Mouse (Mus musculus) activated CD4-positive, CD25-positive, alpha-beta regulatory T cell, adult 4 months (primary cell): Measurements from ENCODE around the gene Vash2. TPM values are rescaled to one million over a fixed set of nuclear protein-coding genes. Genes with fewer than 3 reads are reported as not detected.
A peak's percentile ranks its signal among the peaks of the same experiment; 100 is the strongest.
"Not testable (repeated sequence)": the region's sequence is repeated elsewhere in the genome, so short reads cannot be mapped to it uniquely, and the experiment has no call there.

Experiments used
- ATAC-seq: one replicate; pipeline ENCODE4 v1.8.0; 2017
- polyA plus RNA-seq, 2 experiments: library from polyadenylated mRNA; unstranded; fragments of 100-300 nt; shearing (Covaris generic); gene quantifications; one replicate each; pipeline ENCODE4 v1.2.1; 2017

The Vash2 gene
- under 1 TPM; 0.15 to 0.30 TPM for polyA plus RNA-seq

DNA sequence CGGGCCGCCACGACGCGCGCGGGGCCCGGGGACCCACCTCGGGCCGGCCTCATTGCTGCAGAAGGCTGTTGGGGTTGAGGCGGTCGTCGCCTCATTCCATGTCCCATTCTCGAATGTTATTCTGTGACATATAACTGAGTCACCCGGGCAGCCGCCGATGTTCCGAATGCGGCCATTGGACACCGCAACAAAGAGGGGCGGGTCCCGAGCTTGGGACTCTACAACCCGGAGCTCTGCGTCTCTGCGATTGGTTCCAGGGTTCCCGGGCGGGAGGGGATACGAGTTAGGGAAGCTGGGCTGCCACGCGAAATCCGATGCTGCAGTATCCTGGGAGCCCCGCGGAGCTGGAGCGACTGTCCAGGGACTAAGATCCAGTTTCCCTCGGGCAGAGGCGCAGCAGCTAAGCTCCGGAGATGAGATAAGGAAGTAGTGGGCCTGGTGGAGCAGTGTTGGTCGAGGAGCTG, at the start of gene Vash2:
TSS of gene Vash2 (minus strand) at position 197 of the 464 bp plus-strand sequence.
- no peak for ATAC-seq

- peak; percentile 93 for ATAC-seq
These were observed 47.1 kb upstream of the Vash2 start, which contains the start of gene Flvcr1 for GRCm38 (mm10) chr1:191026021-191026713. Gene Flvcr1 (minus strand): TSS chr1:191026158.

- peak; percentile 9 for ATAC-seq
These were observed 46.2 kb upstream of the Vash2 start for GRCm38 (mm10) chr1:191025016-191026012.

DNA sequence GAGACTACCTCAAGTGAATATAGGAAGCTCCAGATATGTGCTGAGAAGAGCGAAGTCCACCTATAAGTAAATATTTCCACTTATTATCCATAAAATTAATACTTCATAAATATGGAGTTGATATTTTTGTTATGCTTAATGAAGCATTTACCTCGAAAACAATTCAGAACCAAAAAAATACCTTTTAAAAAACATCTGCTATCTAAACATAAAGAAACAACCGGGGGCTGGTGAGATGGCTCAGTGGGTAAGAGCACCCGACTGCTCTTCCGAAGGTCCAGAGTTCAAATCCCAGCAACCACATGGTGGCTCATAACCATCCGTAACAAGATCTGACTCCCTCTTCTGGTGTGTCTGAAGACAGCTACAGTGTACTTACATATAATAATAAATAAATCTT, 44.7 kb upstream of the Vash2 start:
- ATAC-seq, result not testable (repeated sequence)

- ATAC-seq, result no peak
These were observed 44.0 kb upstream of the Vash2 start for GRCm38 (mm10) chr1:191023140-191023539.

- ATAC-seq, result no peak
These were observed 41.9 kb upstream of the Vash2 start for GRCm38 (mm10) chr1:191021016-191021415.

GRCm38 (mm10) chr1:191020217-191020924, 41.3 kb upstream of the Vash2 start:
- no peak for ATAC-seq

DNA sequence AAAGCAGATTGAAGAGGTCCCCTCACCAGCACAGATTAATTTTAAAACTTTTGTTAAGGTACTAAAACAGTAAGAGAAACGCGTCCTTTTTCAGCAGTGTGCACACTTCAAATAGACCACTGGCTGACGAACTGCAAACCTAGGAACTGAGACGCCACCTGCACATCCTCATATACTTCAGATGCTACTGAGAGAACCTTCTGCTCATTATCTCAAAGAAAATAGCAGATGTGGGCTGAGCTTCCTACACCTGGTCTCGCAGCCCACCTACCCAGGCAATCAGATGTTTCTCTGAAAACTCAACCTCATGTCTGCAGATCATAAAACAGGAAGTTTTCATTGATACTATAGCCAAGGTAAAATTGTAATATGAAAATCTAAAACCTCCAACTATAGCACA, 40.7 kb upstream of the Vash2 start:
- no peak for ATAC-seq

- ATAC-seq, result no peak
These were observed 35.2 kb upstream of the Vash2 start for GRCm38 (mm10) chr1:191014271-191014670.

- no peak for ATAC-seq
These were observed 29.6 kb upstream of the Vash2 start for GRCm38 (mm10) chr1:191008707-191009106.

- no peak for ATAC-seq
These were observed 23.1 kb upstream of the Vash2 start for GRCm38 (mm10) chr1:191002201-191002600.

- ATAC-seq, result no peak
These were observed 21.6 kb upstream of the Vash2 start for GRCm38 (mm10) chr1:191000686-191001085.

DNA sequence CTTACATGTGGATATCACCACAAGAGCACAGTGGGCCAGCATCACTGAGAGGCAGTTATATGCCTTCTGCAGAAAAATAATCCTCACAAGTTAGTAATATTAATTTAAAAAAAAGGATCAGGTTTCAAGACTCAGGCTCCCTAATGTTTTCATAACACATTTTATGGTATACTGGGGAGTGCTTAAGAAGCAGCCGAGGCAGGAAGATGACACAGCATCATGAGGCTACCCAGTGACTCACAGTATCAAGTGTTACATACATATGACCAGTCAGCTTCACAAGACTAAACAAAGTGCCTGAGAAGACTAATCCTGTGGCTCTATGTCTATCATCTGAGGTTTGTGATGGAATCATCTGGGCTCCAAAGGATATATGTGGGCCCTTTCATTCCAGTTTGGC, 18.9 kb upstream of the Vash2 start:
- ATAC-seq, result no peak

DNA sequence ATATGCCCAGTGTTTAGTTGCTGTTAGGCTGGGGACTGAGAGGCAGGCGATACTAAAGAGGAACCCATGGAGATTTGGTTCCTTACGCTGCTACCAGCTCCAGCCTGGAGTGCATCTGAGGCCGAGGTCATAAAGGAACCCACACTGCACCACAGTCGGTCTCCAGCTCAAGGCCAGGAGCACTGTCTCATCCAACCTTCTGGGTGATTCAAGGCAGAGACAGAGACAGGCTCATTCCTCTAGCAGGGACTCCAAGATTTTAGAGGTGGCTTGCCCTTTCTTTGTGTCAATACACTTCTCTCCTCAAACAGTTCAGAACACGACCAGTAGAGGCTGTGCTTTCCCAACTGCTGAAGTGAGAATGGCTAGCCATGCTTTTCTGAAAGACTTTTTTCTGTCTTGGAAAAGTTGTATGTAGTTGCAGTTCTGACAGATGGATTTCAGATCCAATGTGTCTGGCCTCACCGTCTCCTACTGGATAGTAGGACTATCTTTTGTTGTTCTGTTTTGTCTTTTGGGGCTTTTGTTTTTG, 17.3 kb upstream of the Vash2 start:
- no peak for ATAC-seq

DNA sequence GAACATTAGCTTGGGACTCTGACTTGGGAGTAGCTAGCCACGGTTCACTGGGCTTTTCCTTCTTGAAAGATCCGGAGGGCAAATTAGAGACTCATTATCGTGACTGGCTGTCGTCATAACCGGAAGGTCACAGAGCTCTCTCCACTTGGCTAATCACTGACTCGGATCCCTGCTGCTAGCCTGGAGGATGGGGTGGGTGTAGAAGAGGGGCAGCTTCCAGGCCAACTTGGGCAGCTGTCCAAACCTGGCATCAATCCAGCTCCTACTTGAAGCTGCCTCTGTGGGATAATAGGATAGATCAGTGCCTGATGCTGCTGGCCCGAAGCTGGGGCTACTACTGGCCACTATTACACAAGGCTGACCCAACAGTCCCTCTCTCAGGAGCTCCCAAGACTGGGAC, 16.5 kb upstream of the Vash2 start:
- ATAC-seq, result no peak

DNA sequence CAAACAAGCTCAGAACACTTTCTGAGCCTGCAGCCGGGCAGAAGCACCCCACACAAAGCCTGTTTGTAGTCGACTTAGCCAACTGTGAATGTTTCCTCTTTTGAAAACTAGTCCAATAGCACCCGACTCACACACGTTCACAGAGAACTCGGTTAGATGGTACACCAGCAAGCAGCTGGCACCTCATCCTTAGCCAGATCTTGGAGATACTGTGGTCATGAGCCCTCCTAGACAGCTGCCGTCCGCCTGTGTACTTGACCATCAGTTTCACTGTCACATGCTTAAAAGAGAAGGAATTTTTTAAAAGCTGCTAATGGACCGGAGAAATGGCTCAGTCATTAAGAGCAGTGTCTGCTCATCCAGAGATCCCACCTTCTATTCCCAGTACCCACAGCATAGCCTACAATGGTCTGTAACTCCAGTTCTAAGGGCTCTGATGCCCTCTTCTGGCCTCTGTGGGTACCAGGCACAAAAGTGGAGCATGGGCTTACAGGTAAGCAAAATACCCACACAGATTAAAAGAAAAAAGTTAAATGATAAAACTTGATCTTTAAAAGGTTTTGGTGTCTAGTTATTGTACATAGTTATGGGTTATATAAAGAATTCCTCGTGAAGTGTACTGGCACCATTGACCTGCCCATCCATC, 10.5 kb upstream of the Vash2 start:
- no peak for ATAC-seq

- no peak for ATAC-seq
These were observed 2.3 kb upstream of the Vash2 start for GRCm38 (mm10) chr1:190981412-190981811.

- no peak for ATAC-seq
These were observed 1.4 kb upstream of the Vash2 start for GRCm38 (mm10) chr1:190980470-190980869.

DNA sequence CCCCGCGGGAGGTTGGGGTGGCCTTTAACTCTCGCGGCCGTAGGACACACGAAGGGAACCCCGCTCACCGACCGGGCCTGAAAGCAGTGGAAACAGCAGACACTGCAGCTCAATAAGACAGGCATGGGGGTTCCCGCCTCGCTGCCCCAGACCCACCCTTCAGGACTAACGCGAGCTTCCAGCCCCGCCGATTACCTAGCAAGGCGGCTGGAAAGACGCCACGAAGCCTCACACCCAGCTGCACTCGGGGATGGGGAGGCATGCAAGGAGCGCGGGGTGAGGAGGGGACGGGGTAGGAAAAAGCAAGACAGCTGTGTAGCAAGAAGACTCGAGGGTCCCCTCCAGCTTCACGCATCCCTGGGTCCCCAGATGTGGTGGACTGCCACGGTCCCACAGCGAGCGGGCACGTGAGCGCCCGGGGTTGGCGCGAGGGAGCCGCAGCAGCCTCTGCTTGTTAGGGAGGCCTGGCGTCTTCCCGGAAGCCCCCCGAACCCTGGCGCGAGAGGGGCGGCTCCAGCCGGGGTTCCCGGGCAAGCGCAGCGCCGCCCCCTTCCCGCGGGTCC, 504 bp downstream of the Vash2 start:
- no peak for ATAC-seq

GRCm38 (mm10) chr1:190978001-190978400, 1.1 kb downstream of the Vash2 start:
- no peak for ATAC-seq

DNA sequence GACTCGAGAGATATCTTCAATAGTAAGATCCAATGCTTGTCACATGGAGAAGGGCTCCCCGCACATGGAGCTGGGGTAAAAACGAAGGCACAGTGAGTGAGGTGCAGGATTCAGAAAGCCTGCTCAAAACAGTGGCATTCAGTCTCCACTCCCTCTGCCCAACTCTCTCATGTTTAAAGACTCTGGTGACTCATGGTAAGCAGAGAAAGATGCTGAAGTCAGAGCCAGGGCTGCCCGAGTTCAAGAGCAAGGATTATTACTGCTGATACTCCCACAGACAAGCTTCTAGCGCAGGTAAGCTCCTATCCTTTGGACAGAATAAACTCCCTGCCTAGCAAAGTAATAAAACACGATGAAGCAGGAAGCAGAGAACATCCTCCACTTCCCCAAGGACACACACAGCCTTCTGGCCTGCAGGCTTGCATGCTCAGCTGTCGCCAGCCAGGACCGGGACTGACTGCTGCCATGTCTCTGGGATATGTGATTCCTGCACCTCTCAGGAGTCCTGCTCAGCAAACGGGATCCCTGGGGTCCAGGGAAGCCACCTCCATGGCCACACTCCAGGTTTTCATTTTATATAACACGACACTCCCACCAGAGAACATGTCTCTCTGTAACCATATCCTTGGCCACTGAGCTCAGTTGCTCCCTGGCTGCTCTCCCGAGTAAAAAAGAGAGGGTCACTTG, 2.1 kb downstream of the Vash2 start:
- ATAC-seq, result no peak
